Mouse (Mus musculus) macrophage (primary cell): Measurements from ENCODE around the gene Akap5. TPM values are rescaled to one million over a fixed set of nuclear protein-coding genes. Genes with fewer than 3 reads are reported as not detected.
A peak's percentile ranks its signal among the peaks of the same experiment; 100 is the strongest.

Experiments
- H3K27ac ChIP-seq: fragments of 350-480 bp; formaldehyde crosslinking; 2 replicates; pipeline ENCODE4 v1.9.0; 2021
- H3K36me3 ChIP-seq: fragments of 350-480 bp; formaldehyde crosslinking; 2 replicates; pipeline ENCODE4 v1.9.0; 2021; ENCODE audit errors: inconsistent target
- H3K4me3 ChIP-seq: fragments of 350-480 bp; formaldehyde crosslinking; 2 replicates; pipeline ENCODE4 v1.9.0; 2021; ENCODE audit errors: inconsistent target
- H3K79me2 ChIP-seq: fragments of 350-480 bp; formaldehyde crosslinking; 2 replicates; pipeline ENCODE4 v1.9.0; 2021; ENCODE audit errors: inconsistent target
- WGBS: methylation state at CpG from one replicate; pipeline ENCODE4 v1.1.7; 2026; ENCODE audit warnings: inconsistent platforms; ENCODE audit not compliant: missing documents; 5-methylcytosine and 5-hydroxymethylcytosine counted together
- polyA plus RNA-seq: library from polyadenylated mRNA; stranded (reverse); fragments of 250-400 nt; gene quantifications from 3 replicates; pipeline ENCODE4 v1.2.4, GENCODE M21; 2018; ENCODE audit warnings: inconsistent platforms

Gene Akap5
- polyA plus RNA-seq, 1 experiment from 2014 or later, result 0.01 TPM

- 66% methylated on average over 6 of the region's 6 CpGs for WGBS
- no peak overlapping the region for H3K4me3 ChIP-seq
- H3K36me3 ChIP-seq, result no peaks in the 10 kb centered on the region
- H3K79me2 ChIP-seq, result no peaks in the 10 kb centered on the region
- H3K27ac ChIP-seq, result peak overlapping the region; percentile 21
Observed at GRCm38 (mm10) chr12:76328567-76329354, 4.1 kb downstream of the Akap5 start.

- 48% methylated on average over 5 of the region's 5 CpGs for WGBS
- Histone ChIP-seq H3K79me2 (no peaks in the 10 kb centered on the region), H3K36me3 (no peaks in the 10 kb centered on the region), H3K27ac (no peak overlapping the region), H3K4me3 (no peak overlapping the region)
Observed at GRCm38 (mm10) chr12:76333688-76334087, 9.0 kb downstream of the Akap5 start.

- Histone ChIP-seq H3K4me3 (no peak overlapping the region), H3K36me3 (no peaks in the 10 kb centered on the region), H3K27ac (no peak overlapping the region), H3K79me2 (no peaks in the 10 kb centered on the region)
- WGBS, result 92% methylated on average over 5 of the region's 5 CpGs
Observed at GRCm38 (mm10) chr12:76335641-76336040, 10.9 kb downstream of the Akap5 start.

GRCm38 (mm10) chr12:76336111-76336965, 11.6 kb downstream of the Akap5 start:
- no peak overlapping the region for H3K4me3 ChIP-seq
- H3K36me3 ChIP-seq, result no peaks in the 10 kb centered on the region
- 89% methylated on average over 17 of the region's 17 CpGs for whole genome bisulfite sequencing
- no peaks in the 10 kb centered on the region for H3K79me2 ChIP-seq
- no peak overlapping the region for H3K27ac ChIP-seq

- WGBS, result 3% methylated on average over 4 of the region's 4 CpGs
- Histone ChIP-seq H3K36me3 (no peaks in the 10 kb centered on the region), H3K79me2 (no peaks in the 10 kb centered on the region), H3K27ac (no peak overlapping the region), H3K4me3 (no peak overlapping the region)
Observed at GRCm38 (mm10) chr12:76341080-76341479, 16.4 kb downstream of the Akap5 start.

- H3K36me3 ChIP-seq, result peaks cover 4% of the 10 kb centered on the region; the same call in 1 of the 2 replicates
- no peaks in the 10 kb centered on the region for H3K79me2 ChIP-seq
- H3K27ac ChIP-seq, result no peak overlapping the region
- WGBS, result 56% methylated on average over 5 of the region's 6 CpGs
- H3K4me3 ChIP-seq, result no peak overlapping the region
Observed at GRCm38 (mm10) chr12:76345759-76346455, 21.2 kb downstream of the Akap5 start.

GRCm38 (mm10) chr12:76349680-76350220, 25.1 kb downstream of the Akap5 start:
- H3K27ac ChIP-seq, result no peak overlapping the region
- peaks cover 4% of the 10 kb centered on the region; the same call in 1 of the 2 replicates for H3K36me3 ChIP-seq
- no peaks in the 10 kb centered on the region for H3K79me2 ChIP-seq
- WGBS, result 94% methylated on average over 8 of the region's 8 CpGs
- no peak overlapping the region for H3K4me3 ChIP-seq

- Histone ChIP-seq H3K4me3 (no peak overlapping the region), H3K36me3 (no peaks in the 10 kb centered on the region), H3K79me2 (peaks cover 63% of the 10 kb centered on the region), H3K27ac (0 out of 2 replicates have a peak overlapping the region, but pooled peaks have one; percentile 8)
- WGBS, result 79% methylated on average over 1 of the region's 1 CpGs
Observed at GRCm38 (mm10) chr12:76360868-76361267, 36.2 kb downstream of the Akap5 start.

- Histone ChIP-seq H3K27ac (peak overlapping the region; percentile 43), H3K36me3 (no peaks in the 10 kb centered on the region), H3K4me3 (no peak overlapping the region), H3K79me2 (peaks cover 71% of the 10 kb centered on the region)
- 30% methylated on average over 9 of the region's 9 CpGs for WGBS
Observed at GRCm38 (mm10) chr12:76361405-76362302, 37.0 kb downstream of the Akap5 start.

- peaks cover 77% of the 10 kb centered on the region for H3K79me2 ChIP-seq
- H3K4me3 ChIP-seq, result no peak overlapping the region
- no peaks in the 10 kb centered on the region for H3K36me3 ChIP-seq
- 17% methylated on average over 9 of the region's 9 CpGs for WGBS
- peak overlapping the region; percentile 43 for H3K27ac ChIP-seq
Observed at GRCm38 (mm10) chr12:76362303-76362676, 37.6 kb downstream of the Akap5 start.

- 96% methylated on average over 3 of the region's 3 CpGs for WGBS
- H3K79me2 ChIP-seq, result peaks cover 64% of the 10 kb centered on the region
- no peaks in the 10 kb centered on the region for H3K36me3 ChIP-seq
- H3K27ac ChIP-seq, result no peak overlapping the region
- no peak overlapping the region for H3K4me3 ChIP-seq
Observed at GRCm38 (mm10) chr12:76366276-76366675, 41.6 kb downstream of the Akap5 start.

GRCm38 (mm10) chr12:76367096-76367995, 42.7 kb downstream of the Akap5 start:
- Histone ChIP-seq H3K36me3 (no peaks in the 10 kb centered on the region), H3K4me3 (peak overlapping the region; percentile 51; the same call in 1 of the 2 replicates), H3K27ac (0 out of 2 replicates have a peak overlapping the region, but pooled peaks have one; percentile 5), H3K79me2 (peaks cover 75% of the 10 kb centered on the region)
- WGBS, result 13% methylated on average over 14 of the region's 14 CpGs
